Mouse (Mus musculus) bone marrow macrophage, adult 2 months (primary cell): Measurements from ENCODE around the gene Olfr461.

Source experiments
- CTCF ChIP-seq: IDR thresholded peaks from 2 replicates; pipeline ENCODE4 v1.5.1; 2012; ENCODE audit warnings: low read depth, mild to moderate bottlenecking, low read length, moderate library complexity
- POLR2A ChIP-seq: IDR thresholded peaks from 2 replicates; pipeline ENCODE4 v1.6.1; 2012; ENCODE audit warnings: mild to moderate bottlenecking, low read depth, low read length, borderline replicate concordance

DNA sequence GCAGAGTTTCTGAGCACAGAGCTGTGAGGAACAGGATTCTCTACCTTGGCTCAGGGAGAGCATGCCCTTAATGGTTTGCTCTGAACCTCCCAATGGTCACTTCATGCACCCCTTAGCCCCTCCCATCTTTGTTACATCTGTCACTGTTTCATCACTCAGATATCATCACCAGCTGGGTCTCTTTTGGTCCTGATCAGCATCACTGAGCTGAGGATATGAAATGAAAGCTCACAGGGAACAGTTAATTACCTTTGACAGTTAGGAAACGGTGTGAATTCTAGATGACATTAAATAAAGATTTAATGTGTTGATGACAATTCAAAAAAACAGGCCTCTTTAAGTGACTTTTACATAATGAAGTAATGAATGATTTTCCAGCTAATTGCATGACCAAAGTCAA is 35.4 kb downstream of the Olfr461 start, which contains the start of gene Prss37:
- TF ChIP-seq POLR2A (no peak), CTCF (no peak)
